Mouse (Mus musculus): ENCODE measurements around the gene Meox1.

Meox1 gene

GRCm38 (mm10) chr11:101896546-101897361 is 2.6 kb upstream of the Meox1 start:
- DNase-seq (ENCODE audit: low read depth, low spot score): no peak

- DNase-seq (ENCODE audit: low read depth, low spot score): no peak
These were observed 614 bp downstream of the Meox1 start for GRCm38 (mm10) chr11:101893560-101893959.

- no peak for DNase-seq (ENCODE audit: low read depth, low spot score)
These were observed 2.7 kb downstream of the Meox1 start for GRCm38 (mm10) chr11:101891451-101891850.

- no peak for DNase-seq (ENCODE audit: low read depth, low spot score)
These were observed 4.4 kb downstream of the Meox1 start for GRCm38 (mm10) chr11:101889781-101890180.

GRCm38 (mm10) chr11:101888820-101889219 is 5.4 kb downstream of the Meox1 start:
- DNase-seq (ENCODE audit: low read depth, low spot score): no peak

- no peak for DNase-seq (ENCODE audit: low read depth, low spot score)
These were observed 7.7 kb downstream of the Meox1 start for GRCm38 (mm10) chr11:101886436-101886835.

GRCm38 (mm10) chr11:101885881-101886319 is 8.3 kb downstream of the Meox1 start:
- no peak for DNase-seq (ENCODE audit: low read depth, low spot score)

GRCm38 (mm10) chr11:101885232-101885631 is 8.9 kb downstream of the Meox1 start:
- no peak for DNase-seq (ENCODE audit: low read depth, low spot score)

- no peak for DNase-seq (ENCODE audit: low read depth, low spot score)
These were observed 10.3 kb downstream of the Meox1 start for GRCm38 (mm10) chr11:101883911-101884310.

- DNase-seq (ENCODE audit: low read depth, low spot score): no peak
These were observed 11.5 kb downstream of the Meox1 start for GRCm38 (mm10) chr11:101882500-101883290.

- no peak for DNase-seq (ENCODE audit: low read depth, low spot score)
These were observed 12.5 kb downstream of the Meox1 start for GRCm38 (mm10) chr11:101881604-101882071.

- DNase-seq (ENCODE audit: low read depth, low spot score): no peak
These were observed 13.0 kb downstream of the Meox1 start for GRCm38 (mm10) chr11:101881185-101881584.

- no peak for DNase-seq (ENCODE audit: low read depth, low spot score)
These were observed 14.5 kb downstream of the Meox1 start for GRCm38 (mm10) chr11:101879672-101880071.

GRCm38 (mm10) chr11:101878696-101879095 is 15.5 kb downstream of the Meox1 start:
- no peak for DNase-seq (ENCODE audit: low read depth, low spot score)

- peak; percentile 43 for DNase-seq (ENCODE audit: low read depth, low spot score)
These were observed 19.2 kb downstream of the Meox1 start for GRCm38 (mm10) chr11:101874978-101875377.

GRCm38 (mm10) chr11:101873909-101874308 is 20.3 kb downstream of the Meox1 start:
- DNase-seq (ENCODE audit: low read depth, low spot score): no peak

- no peak for DNase-seq (ENCODE audit: low read depth, low spot score)
These were observed 22.7 kb downstream of the Meox1 start for GRCm38 (mm10) chr11:101871435-101871834.

- DNase-seq (ENCODE audit: low read depth, low spot score): no peak
These were observed 24.0 kb downstream of the Meox1 start for GRCm38 (mm10) chr11:101870067-101870765.

GRCm38 (mm10) chr11:101867513-101868052 is 26.6 kb downstream of the Meox1 start:
- DNase-seq (ENCODE audit: low read depth, low spot score): peak; percentile 16

GRCm38 (mm10) chr11:101858742-101859141 is 35.4 kb downstream of the Meox1 start:
- DNase-seq (ENCODE audit: low read depth, low spot score): no peak

GRCm38 (mm10) chr11:101855950-101856712 is 38.0 kb downstream of the Meox1 start:
- DNase-seq (ENCODE audit: low read depth, low spot score): no peak

Measured in forelimb bud, embryonic 11.5 days (tissue).